Mouse (Mus musculus) kidney, adult 9 months (tissue): ENCODE results near the gene Gskip.

Experiments used
- DNase-seq: peaks from one replicate; pipeline ENCODE4 v3.0.0; 2022

Gene Gskip

DNA sequence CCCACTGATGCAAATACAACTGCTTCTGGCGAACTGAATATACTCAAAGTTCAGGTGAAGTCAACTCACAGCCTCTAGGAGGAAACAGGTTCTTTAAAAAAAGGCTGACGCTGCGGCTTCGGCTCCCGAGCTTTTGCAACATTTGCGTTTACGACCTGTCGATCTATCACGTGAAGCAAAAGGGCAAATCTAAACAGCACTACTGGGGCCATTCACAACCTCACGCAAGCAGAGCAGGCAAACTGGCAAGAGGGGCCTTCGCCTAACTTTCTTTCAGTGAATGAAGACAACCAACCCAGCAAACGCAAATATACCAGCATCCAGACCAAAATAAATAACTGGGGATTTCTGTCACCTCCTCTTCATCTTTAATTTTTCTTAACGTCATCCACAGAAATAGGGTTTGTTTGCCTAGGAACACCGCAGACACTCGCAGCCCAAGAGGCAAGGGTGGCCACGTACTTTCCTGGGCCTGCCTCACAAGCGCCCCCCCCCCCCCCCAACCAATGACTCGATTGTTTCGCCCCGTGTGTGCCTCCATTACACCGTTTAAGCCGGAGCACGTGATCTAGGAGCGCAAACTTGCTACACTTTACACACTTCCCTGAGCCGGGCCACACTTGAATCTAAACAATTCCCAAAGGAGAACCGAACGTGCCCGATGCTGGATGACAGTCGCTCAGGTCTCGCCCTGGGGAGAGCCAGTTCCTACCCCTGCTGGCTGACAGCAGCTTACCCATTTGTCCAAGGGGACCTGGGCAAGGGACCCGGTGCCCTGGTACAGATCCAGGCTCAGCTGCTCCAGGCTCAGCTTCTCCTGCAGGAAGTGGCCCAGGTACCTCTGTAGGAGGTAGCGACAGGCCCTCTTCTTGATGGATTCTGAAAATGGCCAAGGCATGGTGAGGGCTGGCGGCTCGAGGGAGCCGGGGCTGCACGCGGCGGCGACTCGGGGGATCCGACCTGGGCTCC lies at the start of gene Gskip:
Gene Gskip, plus strand, starts transcription at position 897 of the 969 bp plus-strand sequence.
- DNase-seq = peak; percentile 64

DNA sequence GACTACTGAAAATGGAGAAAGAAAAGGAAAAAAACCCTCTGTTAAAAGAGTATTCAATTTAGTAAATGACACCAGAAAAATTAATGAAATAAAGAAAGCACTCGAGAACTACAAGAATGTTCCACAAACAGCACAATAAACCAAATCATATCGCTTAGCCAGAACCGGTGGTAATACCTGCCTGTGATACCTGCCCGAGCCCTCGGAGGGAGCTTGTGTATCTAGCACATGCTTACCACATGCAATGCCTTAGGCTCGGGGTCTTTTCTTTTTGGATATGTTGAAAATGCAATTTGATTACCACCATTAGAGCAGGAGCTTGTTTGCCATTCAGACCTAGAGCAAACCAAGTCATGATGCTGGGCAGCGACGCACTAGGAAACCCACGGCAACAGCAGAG lies 48.1 kb upstream of the Gskip start:
- peak; percentile 9 for DNase-seq

DNA sequence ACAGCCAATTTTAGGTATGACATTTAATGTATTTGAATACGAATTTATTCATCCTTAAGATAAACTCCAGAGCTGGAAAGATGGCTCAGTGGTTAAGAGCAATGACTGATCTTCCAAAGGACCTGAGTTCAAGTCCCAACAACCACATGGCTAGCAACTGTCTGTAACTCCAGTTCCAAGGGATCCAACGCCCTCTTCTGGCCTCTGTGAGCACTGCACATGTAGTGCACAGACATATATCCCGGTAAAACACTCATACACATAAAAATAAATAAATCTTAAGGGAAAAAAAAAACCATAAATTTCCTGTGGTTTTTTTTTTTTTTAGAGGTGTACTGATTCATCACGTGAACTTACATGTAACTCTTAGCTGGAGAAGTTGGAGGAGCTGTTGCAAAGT lies 47.1 kb upstream of the Gskip start:
- no peak for DNase-seq

DNA sequence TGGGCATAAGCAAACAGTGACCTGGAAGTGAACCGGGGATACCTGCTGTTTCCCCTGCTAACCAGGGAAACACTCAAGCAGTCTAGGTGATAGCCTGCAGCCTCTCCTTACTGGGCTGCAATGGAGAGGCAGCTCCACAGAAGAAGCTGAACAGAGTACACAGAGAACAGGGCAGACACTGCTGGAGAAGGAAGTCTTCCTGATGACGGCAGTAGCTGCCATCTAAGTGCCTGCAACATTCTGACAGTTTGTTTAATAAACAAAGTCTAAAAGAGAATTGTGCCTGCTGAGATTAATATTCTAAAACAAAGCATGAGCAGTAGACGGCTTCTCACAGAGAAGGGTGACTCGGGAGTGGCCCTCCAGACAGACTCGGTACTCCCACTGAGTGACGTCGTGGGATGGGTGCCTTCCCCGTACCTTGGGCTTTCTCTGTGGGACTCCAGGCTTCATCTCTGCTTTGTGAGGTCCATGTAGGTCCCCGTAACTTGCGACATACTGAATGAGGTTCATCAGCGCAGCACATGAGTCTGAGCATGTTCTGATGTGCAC lies 41.8 kb upstream of the Gskip start:
- DNase-seq = no peak

DNA sequence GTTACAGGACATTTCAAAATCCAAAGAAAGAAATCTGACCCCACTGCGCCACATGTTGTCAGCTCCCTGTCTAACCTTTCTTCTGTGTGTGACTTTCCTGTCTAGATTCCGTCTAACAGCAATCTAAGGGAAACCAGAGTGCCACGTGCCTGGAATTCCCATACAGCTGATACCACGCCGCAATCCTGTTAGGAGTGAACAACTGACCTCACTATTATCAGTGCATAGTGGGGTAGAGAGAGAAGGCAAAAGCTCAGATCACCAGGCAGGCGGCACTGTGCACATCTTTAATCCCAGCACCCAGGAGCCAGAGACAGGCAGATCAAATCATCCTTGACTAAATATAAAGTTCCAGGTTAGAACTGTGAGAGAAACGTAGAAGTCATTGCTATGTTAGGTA lies 28.8 kb upstream of the Gskip start:
- no peak for DNase-seq

DNA sequence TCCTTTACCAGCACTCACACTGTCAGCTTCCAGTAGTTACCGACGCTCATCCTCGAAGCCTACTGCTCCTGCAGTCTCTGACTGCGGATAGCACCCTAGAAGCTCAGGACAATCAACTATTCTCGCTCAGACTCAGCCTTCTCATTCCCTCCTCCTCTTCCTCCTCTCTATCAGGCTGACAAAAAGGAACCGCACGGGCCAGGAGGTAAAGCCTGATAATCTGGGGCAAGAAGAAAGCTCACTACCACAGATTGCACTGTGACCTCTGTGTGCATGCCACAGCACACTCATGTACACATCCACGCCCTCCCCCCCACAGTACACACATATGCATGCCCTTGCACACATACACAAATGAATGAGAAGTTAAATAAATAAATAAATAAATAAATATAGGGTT lies 8.4 kb upstream of the Gskip start:
- no peak for DNase-seq

DNA sequence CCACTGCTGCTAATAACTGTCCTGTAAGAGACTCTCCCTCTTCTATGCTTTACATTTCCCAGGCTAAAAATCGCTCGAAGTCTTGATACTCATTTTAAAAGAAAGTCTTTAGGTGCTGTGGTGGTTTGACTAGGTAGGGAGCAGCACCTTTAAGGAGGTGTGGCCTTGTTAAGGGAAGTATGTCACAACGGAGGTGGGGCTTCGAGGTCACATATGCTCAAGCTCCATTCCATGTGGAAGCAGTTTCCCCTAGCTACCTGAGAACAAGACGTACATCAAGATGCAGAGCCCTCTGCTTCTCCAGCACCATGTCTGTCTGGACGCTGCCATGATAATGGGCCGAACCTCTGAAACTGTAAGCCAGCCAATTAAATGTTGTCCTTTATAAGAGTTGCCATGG lies 6.4 kb upstream of the Gskip start:
- DNase-seq = no peak

DNA sequence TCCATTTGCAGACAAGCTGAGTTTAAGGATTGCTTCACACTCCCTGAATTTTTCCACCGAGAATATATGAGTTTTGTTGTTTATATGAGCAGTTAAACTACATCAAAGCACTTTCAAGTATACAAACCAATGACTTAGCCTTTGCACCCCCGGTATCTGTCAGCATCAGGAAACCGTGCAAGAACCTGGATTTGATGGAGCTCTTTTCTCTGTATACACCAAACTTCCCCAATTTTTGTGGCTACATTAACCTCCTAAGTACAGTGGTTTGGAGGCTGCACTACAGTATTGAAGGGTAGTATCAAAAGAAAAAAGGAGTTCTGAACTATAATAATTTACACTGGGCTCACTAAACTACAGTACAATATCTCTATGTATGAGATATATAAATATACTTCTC lies 5.9 kb upstream of the Gskip start:
- DNase-seq = no peak

DNA sequence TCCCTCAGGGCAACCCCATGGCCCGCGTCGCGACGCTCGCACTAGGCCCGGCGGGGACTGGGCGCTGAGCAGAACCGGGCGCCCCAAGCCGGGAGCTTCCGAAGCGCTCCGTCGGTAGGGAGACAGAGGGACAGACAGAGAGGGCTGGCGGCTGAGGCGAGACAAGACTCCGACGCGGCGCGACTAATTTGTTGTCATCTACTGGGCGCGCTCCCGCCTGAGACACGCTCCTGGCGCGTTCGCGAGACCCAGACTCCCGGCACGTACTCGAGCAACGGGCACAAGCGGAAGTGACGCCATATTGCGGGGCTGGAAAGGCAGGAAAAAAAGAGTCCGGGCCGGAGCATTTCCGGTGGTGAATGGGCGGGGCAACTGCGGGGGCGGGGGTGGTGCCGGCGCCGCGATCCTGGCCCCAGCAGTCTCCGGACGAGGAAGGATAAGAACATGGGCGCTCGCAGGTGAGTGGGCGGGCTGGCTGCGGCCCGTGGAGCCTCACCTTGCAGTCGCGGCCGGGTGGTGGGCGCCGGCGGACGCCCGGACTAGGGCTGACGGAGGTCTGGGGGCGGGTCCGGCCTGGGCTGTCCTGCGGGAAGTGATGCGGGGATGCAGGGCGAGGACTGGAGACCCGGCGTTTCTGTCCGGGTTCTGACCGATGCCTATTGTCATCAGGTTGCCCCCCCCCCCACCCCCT lies 517 bp downstream of the Gskip start, which contains the start of gene Atg2b:
Gene Atg2b, minus strand, starts transcription at position 211 of the 691 bp plus-strand sequence.
- DNase-seq = peak; percentile 94

DNA sequence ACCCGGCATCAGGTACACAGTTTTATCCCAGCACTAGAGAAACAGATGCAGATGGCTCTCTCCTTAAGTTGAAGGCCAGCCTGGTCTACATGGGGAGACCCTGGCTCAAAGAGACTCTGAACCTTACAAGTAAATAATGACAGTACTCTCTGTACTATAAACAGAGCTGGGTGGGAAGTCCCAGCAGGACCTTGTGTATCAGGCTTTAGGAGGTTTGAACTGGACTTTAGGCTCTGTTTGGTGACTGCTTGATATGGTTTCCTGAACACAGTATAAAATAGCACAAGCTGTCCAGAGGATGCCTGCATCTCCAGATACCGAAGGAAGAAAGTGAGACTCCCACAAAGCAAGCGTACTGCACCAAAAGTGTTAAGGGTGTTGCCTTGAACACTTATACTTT lies 2.2 kb downstream of the Gskip start:
- peak; percentile 8 for DNase-seq

DNA sequence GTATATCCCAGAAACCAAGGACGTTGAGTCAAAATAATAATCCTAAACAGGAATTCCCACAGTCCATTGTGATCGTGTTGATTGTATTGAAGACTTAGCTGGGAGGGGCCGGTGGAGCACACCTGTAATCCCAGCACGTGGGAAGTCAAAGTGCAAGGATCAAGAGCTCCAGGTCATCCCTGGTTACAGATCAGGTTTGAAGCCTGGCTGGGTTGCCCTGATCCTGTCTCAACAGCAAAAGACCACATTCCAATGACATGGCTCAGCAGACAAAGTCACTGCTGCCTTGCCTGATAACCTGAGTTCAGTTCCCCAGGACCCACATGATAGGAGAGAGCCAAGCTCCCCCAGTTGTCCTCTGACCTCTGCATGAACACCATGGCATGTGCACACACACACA lies 2.8 kb downstream of the Gskip start:
- peak; percentile 15 for DNase-seq

DNA sequence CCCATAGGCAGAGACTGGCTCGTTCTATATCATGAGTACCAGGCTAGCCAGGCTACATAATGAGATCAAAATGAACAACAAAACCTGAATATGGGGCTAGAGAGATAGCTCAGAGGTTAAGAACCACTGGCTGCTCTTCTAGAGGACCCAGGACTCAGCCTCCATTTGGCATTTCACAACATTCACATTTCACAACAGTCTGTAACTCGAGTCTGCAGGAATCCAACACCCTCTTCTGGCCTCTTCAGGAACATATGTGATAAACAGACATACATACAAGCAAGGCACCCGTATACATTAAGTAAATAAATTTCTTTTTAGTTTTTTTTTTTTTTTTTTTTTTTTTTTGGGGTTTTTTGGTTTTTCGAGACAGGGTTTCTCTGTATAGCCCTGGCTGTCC lies 3.9 kb downstream of the Gskip start:
- no peak for DNase-seq

DNA sequence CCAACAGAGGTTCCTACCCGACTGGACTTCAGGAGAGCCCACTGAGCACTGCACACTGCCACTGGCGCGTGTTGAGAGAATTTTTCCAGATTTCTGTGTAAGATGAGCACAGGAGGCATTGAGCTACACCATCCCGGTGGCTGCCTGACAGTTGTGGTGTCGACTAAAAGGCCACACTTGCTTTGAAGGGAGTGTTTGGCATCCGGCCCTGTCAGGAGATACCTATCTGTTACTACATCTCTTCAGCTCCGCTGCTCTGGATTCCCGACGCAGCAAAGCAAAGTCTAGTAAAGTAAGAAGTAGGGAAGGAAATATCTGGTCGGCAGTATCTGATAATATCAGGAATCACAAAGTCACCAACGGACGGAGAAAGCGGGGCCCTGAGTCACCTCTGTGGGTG lies 4.8 kb downstream of the Gskip start:
- DNase-seq = no peak

DNA sequence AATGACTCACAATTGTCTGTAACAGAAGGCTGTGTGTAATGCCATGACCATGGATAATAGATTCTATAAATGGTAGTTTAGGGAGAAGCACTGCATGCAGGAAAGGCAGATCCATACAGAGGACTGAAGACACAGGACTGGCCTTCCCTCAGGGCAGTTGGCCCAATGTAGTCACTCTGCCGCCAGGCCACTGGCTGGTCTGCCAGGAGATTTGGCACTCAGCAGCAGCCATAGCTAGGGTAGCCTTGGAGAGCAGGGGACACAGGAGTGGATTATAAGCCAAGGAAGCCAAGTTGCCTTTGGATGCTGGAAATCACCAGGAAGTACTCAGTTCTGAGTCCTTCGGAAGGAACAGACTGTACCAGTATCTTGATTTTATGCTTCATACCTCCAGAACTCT lies 9.4 kb downstream of the Gskip start:
- DNase-seq = no peak

DNA sequence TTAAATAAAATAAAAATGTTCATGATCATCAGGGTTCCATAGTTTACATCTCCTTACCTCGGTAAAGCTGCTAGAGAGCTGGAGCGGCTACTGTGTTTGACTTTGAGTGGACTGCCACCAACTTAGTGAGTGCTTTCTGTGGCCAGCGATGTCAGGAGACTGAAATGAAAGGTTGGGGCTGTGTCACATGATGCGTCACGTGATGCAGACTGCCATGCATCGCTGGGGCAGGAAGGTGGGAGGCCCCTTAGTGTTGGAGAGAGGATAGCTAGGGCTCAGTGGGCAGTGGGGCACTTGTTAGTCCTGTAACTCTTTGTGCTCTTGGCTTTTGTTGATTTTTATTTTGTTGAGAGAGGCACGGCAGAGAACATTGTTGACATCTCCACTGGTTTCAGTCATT lies 11.2 kb downstream of the Gskip start:
- no peak for DNase-seq

DNA sequence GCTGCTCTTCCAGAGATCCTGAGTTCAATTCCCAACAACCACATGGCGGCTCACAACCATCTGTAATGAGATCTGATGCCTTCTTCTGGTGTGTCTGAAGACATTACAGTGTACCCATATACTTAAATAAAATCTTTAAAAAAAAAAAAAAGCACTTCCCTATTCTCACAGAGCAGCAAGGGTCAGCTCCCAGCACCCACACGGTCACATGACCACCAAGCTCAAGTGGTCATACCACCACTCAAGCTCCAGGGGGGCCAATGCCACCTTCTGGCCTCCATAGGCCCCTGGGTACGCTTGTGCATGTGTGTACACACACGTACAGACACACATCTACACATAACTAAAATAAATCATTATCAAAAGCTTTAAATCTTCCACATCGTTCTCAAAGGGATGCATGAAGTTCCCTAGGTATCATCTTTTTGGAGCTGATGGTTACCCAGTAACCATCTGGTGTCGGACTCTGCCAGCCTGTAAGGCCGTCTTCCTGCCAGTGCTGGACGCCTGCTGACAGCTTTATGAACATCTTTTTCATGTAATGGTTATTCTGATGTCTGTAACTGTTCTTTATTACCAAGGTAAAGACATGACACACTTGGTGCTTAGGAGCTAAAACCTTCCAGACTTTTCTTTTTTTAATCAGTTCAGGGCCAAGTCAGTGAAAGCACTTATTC lies 12.6 kb downstream of the Gskip start:
- no peak for DNase-seq

DNA sequence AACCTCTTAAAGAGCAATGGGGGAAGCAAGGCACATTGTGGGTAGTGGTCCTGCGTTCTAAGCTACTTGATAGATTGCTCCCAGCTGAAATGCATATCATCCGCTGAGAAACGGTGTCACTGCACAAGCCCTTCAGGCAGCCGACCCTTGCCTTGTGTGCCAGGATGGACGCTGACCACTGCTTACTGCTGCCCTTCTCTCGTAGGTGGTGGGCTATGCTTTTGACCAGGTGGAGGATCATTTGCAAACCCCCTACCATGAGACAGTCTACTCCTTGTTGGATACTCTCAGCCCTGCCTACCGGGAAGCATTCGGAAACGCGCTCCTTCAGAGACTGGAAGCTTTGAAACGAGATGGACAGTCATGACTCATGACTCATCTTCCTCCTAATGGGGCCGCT lies 15.8 kb downstream of the Gskip start:
- no peak for DNase-seq

DNA sequence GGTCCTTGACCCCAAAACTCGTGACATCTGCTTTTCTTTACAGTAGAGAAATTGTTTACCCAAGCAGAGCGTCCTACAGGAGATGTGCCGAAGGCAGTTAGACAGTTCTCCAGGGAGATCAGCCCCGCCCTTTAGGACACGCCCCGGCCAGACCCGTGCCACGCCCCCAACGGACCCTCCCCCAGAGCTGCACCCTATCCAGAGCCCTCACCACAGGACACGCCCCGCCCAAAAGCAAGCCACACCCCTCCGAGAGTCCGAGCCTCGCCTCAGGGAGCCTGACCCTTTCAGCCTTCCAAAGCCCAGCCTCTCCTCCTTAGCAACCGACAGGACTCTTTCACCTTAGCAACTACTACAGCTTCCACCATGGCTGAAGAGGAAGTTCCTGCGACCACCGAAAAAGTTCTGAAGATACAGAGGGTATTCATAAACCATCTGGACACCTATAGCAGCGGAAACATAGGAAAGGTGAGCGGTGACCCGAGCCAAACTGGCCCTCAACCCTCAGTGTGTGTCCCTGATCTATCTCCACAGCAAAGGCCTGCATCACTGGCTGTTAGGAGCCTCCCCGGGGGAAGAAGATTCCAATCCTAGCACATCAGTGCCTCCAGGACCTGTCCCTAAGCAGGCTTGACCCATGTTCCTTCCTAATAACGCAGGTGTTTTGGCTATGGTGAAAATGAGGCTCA lies 21.3 kb downstream of the Gskip start, which contains the start of gene Ak7:
Gene Ak7, plus strand, starts transcription at position 178 of the 689 bp plus-strand sequence.
- peak; percentile 84 for DNase-seq

DNA sequence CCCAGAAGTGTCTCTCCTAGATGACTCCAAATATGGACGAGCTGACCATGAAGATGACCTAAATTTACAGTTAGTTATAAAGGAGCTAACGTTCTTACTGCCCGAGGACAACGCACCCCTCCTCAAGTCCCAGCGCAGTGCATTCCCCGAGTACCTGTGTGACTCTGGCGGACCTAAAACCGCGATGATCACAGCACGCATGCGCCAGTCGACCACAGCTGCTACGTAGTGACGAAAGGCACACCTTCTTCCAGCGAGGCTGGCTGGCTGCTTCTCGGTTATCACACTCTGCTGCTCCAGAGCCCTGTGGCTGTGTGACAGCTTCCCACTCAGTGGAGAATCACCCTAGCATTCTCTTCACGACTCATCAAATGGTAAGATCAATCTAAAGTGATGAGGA lies 34.0 kb downstream of the Gskip start:
- no peak for DNase-seq

DNA sequence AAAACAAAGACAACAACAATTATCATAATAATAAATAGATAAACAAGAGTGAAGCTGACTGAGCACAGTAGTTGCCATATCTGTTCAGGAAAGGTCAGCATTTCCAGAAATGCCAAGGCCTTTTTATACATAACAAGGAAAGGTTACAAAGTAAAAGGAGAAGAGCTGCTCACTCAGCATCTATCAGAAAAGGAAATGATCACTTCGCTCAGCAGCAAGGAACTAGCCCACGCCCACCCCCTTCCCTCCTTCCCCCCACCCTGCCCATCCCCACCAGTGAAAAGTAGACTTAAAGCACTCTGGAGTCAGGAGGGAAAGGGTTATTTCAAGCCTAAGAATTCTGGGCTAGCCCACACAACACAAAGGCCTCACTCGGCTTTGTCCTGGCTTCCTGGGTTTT lies 35.6 kb downstream of the Gskip start:
- no peak for DNase-seq

DNA sequence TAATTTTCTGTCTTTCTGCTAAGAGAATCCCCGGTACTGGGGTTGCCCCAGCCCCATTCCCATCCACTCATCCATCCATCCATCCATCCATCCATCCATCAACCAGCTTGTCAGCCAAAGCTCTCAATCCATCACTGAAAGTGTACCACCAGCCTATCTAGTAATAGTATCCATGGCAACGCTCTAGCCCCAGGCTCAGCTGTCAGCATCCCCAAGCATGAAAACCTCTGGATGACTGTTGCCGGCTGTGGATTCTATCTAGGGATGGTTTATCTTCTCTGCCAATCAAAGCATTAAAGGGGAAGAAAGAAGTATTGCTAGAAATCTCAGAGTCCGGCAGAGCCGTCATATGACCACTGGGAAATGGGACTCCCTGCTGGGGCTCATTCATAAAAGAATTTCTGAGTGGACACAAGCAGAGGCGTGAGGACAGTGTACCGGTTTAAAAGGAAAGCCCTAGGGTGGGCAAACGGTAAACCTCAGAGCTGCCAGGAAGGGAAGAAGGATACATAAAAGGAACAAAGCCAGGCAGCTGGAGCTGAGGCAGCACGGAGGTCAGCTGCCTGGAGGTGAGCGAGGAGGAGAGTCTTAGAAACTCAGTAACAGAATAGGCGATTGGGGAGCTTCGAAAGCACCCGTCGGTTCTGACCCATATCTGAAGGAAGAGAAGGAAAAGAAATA lies 37.0 kb downstream of the Gskip start:
- no peak for DNase-seq

DNA sequence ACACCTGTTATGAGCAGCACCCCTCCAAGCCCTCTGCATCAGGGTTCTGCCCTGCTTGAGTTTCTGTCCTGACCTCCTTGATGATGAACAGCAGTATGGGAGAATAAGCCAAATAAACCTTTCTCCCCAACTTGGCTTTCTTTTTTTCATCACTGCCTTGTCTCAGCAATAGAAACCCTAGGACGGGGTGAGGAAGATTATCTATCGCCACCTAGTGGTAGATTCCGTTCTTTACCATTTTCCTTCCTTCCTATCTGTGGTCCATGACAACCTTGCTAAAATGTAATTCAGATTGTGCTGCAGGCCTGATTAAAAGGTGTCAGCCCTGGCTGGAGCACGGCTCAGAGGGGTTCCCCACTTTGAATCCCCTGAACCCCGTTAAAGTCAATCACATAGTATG lies 38.0 kb downstream of the Gskip start:
- peak; percentile 62 for DNase-seq
